Mouse (Mus musculus): ENCODE measurements around the gene Brinp1.

The Brinp1 gene

GRCm38 (mm10) chr4:68954322-68954901 lies at the start of gene Brinp1:
TSS of gene Brinp1 (minus strand) at chr4:68954397.
- no peak for DNase-seq (ENCODE audit: low spot score in 2 of 2)

DNA sequence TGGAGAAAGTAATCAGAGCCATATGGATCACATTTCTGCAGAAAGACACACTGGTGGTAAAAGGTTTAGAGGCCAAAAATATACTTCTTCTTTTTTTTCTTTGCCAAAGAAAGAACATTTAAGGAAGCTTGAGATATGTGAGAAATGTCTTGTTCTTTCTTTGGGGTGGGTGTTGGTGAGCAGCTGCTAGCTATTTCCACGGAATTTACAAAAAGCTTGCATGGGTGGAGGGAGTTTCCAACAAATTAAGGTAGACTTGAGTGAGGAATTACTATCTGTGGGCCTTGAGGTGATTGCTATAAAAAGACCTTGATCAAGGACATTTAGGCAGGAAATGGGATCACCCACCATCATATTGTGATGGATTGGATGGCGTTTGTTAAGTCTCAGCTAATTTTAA lies 3.1 kb upstream of the Brinp1 start:
- no peak for DNase-seq (ENCODE audit: low spot score in 2 of 2)

DNA sequence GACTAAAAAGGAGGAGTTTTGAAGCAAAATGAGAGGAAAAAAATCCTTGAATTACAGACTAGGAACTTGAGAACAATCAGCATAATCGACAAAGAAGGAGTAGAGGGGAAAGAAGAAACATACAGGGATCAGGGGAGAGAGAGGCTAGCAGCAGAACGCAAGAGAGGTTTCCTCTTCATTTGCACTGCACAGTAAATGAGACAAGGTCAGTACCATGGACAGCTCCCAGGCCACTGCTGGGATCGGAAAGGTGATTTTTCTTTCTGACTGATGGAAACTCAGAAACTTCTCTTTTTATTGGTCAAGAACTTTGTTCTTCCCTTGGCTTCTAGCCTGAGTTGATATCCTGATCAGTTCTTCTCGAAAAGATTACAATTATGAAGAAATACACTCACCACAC lies 1.4 kb upstream of the Brinp1 start:
- DNase-seq (ENCODE audit: low spot score in 2 of 2), result no peak

DNA sequence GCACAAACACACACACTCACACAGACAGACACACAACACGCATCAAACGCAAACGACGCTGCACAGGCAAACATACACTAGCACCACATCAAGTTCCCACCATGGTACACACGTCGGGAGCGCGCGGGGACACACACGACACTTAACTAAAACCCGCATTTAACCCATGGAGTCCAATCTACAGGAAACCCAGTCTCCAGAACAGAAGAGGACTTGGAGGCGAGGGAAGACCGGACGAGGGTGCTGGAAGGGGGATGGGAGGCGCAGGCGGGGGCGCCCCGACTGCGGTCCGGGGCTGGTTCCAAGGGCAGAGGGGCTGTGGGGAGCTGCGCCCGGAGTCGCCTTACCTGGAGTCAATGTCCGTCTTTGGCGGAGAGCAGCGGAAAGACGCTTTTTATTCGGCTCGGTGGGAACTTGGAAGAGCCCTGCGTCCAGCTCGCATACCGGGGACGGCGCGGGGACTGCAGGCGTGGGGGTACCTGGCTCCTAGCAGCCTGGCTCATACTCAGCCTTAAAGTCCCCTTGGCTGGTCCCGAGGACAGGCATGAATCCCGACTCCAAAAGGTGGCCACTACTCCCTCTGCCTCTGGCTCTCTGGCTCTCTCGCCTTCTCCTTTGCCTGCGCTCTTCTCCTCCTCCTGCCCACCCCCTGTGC lies 403 bp downstream of the Brinp1 start:
- DNase-seq (ENCODE audit: low spot score in 2 of 2), result no peak

GRCm38 (mm10) chr4:68953131-68953551 lies 1.1 kb downstream of the Brinp1 start:
- no peak for DNase-seq (ENCODE audit: low spot score in 2 of 2)

DNA sequence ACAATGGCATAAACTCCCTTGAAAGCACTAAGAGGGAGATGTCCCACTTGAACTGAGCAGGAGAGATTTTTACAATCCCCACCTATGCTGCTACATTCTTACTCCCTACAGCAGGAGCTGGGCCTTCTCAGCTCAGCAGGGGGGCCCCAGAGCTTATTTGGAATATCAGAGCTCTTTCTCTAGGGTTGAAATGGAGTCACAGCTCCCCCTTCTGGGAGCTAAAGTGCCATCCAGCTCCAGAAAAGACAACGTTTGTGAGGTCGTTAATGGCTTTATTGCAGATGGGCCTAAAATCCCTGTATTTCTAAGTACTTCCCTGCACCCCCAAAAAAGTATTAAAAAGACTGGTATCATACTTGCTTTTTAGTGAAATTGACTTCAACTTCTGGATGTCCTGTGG lies 3.6 kb downstream of the Brinp1 start:
- DNase-seq (ENCODE audit: low spot score in 2 of 2), result no peak

DNA sequence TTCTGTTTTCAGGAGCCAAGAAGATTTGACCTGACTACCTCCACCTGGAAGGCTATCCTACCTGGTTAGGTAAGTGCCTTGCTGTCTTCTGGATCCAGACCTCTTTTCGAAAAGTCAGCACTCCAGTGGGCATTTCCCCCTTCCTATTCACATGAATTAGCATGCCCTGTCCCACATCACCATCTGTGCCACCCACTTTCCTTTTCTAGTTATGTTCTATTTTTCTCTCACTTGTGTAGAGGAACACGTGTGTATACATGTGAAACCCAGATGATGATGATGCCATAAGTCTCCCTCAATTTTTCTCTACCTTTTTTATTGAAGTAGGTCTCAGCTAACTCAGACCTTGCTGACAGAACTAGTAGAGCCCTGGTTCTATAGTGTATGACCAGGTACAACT lies 11.3 kb downstream of the Brinp1 start:
- DNase-seq (ENCODE audit: low spot score in 2 of 2), result no peak

DNA sequence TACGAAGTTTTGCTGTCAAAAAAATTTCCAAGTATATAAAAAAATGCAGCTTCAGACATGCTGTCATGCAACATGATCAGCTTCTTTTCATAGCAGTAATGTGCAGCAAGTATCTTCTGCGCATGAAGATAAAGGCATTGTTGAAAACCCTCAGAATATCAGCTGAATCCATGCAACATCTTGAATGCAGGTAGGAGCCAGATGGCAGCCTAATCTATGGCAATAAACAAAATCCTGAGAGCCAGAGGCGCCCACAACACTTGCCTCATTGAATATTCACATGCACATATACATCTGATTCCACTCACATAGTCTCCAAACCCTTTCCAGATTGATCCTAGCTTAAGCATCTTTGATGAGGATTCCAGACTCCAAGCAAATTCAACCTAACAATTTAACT lies 24.2 kb downstream of the Brinp1 start:
- no peak for DNase-seq (ENCODE audit: low spot score in 2 of 2)

DNA sequence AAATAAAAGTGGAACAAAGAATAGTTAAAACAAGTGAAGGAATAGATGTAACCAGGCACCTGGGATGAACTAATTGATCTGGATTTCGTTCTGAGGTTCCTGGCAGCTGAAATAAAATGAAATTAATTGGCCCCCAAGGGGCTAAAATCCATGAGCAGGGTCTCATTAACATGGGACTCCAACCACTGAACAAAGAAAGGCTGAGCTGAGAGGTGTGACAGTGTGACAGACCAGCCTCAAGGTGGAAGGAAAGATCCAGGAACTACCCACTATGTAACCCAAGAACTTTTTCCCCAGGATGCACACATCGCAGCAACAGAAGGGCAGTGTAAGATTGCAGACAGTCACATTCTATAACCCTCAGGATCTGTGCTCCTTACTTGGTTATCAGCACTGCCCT lies 28.1 kb downstream of the Brinp1 start:
- DNase-seq (ENCODE audit: low spot score in 2 of 2), result no peak

- DNase-seq (ENCODE audit: low spot score in 2 of 2), result no peak
Measured at GRCm38 (mm10) chr4:68922944-68923343, 31.3 kb downstream of the Brinp1 start.

DNA sequence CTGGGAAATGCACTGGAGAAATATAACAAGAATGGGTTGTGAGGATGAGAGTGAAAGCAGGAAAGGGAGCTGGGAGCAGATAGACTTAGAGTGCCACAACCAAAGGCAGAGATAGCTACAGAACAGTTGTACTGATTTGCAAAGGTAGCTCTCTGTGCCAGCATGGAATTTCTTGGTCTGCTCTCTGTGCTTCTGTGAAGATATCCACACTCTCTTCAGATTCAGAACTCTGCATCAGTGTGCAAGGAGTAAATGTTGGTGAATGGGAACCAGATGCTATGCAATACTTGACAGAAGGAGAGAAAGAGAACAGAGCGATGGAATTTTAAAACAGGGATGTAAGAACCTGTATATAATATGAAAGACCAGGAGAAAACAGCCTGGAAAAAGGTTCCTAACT lies 31.7 kb downstream of the Brinp1 start:
- DNase-seq (ENCODE audit: low spot score in 2 of 2), result no peak

GRCm38 (mm10) chr4:68920127-68920526 lies 34.1 kb downstream of the Brinp1 start:
- no peak for DNase-seq (ENCODE audit: low spot score in 2 of 2)

DNA sequence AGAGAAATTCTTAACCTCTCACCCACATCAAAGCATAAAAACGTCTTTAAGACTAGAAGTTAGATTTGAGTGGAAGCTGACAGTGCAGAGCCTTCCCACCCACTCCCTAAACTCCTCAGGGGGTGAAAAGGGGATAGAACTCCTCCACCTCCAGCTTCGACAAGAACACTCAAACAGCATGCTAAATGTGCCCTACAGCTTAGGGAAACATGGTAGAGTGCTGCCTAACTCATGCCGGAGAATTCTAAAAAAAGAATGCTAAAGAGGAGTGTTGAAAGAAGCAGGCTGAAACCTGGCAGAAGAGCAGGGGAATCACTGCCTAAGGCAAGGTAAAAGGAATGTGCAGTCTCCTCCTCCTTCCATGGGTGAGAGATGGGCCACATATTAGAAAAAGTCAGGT lies 43.3 kb downstream of the Brinp1 start:
- no peak for DNase-seq (ENCODE audit: low spot score in 2 of 2)

DNA sequence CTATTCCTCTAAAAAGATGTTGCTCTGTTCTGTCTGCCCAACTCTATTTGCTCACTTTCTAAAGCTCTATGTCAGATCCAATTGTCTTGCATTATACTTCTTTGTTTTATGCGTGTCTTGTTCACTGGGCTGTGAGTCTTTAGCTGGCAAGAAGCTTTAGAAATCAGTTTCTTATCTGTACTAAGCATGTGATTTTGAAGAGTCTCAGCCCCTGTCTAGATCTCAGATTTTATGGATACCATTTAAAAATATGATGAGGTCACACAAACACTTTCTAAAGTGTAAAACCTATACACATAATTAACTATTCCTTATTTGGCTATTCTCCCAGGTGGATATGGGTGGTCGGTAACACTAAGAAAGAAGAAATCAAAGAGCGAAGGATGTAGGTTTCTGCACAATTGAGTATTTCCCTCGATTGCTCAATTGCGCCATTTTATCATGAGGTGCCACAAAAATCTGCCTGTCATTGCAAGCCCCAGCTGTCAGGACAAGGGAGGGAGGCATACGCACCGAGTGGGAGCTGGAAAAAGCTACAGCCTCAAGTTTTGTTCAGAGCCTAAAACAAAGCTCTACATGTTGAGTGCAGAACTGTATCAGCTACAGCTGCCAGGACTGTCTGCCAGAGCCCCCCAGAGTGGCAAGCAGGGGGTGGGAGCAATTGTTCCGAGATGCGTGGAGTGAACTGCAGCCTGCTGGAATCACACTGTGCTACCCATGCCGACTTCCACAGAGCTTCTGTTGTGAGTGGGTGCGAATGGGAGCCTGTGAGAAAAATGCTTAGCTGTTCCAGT lies 47.6 kb downstream of the Brinp1 start:
- DNase-seq (ENCODE audit: low spot score in 2 of 2), result no peak

GRCm38 (mm10) chr4:68890526-68890925 lies 63.7 kb downstream of the Brinp1 start:
- DNase-seq (ENCODE audit: low spot score in 2 of 2), result no peak

DNA sequence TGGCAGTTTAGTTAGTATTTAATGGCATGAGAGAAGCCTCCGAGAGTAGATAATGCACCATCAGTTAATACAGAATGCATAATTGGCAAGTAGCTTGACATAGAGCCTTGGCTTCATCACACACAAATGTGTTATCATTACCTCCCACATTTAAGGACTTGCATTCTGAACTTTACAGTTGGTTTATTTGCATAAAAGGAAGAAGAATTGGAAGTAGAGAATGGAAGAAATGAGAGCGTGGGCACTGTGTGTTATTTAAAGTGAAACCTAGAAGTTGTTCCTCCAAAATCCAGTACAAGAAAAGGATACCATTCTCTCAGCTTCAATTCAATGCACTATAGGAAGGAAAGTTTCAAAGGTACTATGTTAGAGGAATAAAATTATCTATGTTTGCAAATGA lies 67.9 kb downstream of the Brinp1 start:
- DNase-seq (ENCODE audit: low spot score in 2 of 2), result no peak

DNA sequence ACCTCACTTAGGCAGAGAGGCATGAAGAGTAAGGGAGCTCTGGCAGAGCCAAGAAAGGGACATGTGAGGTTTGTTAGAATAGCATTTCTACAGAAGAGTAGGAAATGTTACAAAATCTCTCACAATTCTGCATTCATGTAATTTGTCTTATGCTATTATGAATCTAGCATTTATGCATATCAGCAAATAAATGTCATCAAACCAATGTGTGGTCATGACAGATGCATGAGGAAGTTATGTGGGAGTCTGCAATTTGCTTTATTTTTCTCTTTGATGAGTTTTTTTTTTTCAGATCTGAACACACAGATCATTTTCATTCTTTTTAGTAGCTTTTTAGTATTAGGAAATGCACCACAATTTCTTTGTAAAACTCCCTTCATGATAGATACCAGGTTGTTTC lies 82.2 kb downstream of the Brinp1 start:
- no peak for DNase-seq (ENCODE audit: low spot score in 2 of 2)

GRCm38 (mm10) chr4:68865135-68865767 lies 88.9 kb downstream of the Brinp1 start:
- no peak for DNase-seq (ENCODE audit: low spot score in 2 of 2)

- no peak for DNase-seq (ENCODE audit: low spot score in 2 of 2)
Measured at GRCm38 (mm10) chr4:68864668-68865067, 89.5 kb downstream of the Brinp1 start.

DNA sequence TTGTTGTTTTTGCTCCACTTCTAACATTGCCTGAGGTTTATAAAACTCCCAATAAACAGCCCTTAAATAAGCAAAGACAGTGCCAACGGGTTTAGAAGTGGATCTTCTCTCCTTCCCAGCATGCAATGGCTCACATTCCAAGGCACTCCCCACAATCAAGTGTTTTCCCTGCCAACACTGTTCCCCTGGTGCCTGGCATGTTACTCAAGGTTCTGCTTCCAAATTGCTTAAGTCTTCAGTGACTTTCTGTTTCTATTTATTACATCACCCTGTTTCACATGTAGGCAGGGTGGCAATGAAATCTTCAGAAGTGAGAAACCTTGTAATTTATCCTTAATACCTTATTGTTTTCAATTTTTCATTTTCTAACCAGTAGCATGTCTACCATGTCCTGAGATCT lies 97.3 kb downstream of the Brinp1 start:
- no peak for DNase-seq (ENCODE audit: low spot score in 2 of 2)

GRCm38 (mm10) chr4:68849671-68850070 lies 104.5 kb downstream of the Brinp1 start:
- DNase-seq (ENCODE audit: low spot score in 2 of 2), result no peak

- DNase-seq (ENCODE audit: low spot score in 2 of 2), result no peak
Measured at GRCm38 (mm10) chr4:68846976-68847375, 107.2 kb downstream of the Brinp1 start.

- no peak for DNase-seq (ENCODE audit: low spot score in 2 of 2)
Measured at GRCm38 (mm10) chr4:68845964-68846363, 108.2 kb downstream of the Brinp1 start.
